Mouse (Mus musculus): ENCODE data around the gene Grm6.

DNA sequence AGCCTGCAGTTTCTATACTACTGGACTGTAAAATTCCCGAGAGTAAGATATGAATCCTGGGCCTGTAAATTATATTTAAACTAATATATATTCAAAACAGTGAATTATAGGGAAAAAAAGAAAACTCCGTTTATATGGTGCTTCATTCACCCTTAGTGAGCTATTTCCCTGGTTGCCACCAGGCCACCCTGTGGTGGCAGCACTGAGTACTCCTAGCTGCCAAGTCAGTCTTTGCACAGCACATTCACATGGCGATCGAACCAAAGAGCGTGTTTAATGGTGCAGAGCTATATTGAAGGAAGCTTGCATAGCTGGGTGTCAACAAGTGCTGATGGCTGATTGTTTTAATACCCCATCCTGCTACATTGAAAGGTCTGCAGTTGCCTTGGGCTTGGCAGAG is 3.4 kb upstream of the Grm6 start:
- peak; percentile 35 for TF ChIP-seq CTCF (IDR thresholded peaks at IDR 0.05; ENCODE audit: low read depth)
- TF ChIP-seq EP300 (IDR thresholded peaks at IDR 0.05; ENCODE audit: low read depth) = no peak

Data from heart, postnatal 0 days (tissue).